Mouse (Mus musculus): Measurements from ENCODE around the gene Cd276.

DNA sequence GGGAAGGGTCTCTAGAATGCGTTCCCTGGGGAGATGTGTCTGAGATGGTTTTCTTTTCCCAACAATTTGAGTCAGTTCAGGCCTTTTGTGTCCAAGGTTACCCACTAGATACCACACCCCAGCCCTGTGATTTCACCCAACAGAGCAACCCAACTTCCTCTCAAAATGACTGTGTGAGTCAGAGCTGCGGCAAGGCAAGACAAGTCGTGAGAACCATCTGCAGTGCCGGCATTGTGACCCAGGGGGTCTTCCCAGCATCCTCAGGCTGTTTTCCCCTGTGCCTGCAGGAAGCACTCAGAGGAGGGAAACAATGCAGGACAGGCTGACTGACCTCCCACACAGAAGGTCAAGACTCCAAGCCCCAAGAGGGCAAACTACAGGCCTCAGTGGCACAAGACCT is 6.3 kb downstream of the Cd276 start:
- no peak for TF ChIP-seq CTCF (IDR thresholded peaks at IDR 0.05; ENCODE audit: low read depth)
- no peak for TF ChIP-seq EP300 (optimal IDR thresholded peaks at IDR 0.05)

Data from stomach, postnatal 0 days (tissue).